Mouse (Mus musculus): Measurements from ENCODE around the gene Tmtc2. TPM values are rescaled to one million over a fixed set of nuclear protein-coding genes. Genes with fewer than 3 reads are reported as not detected.

Gene Tmtc2
- polyA plus RNA-seq, 1 experiment, result 1.1 TPM

DNA sequence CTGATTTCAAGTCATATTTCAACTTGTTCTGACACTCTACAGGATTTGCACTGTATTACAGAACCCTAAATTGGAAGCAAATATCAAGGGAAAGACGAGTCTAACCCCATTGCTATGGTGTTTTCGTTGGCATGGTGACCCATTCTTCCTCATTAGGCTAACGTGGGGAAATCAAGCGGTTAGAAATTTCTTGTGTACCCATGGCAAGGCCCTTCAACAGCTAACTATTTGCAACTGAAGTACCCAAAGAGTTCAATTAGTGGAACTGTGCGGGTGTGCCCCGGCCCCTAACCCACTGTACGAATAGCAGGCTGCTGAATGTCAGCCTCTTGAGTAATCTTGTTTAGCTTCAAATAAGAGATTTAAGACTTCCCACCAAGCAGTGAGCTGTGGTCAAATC, 193.7 kb downstream of the Tmtc2 start:
- no peaks in the 10 kb centered on the region for H3K36me3 ChIP-seq (ENCODE audit: control insufficient read depth, insufficient read depth, low read length, poor library complexity, severe bottlenecking)
- TF ChIP-seq POLR2A (IDR thresholded peaks at IDR 0.05; ENCODE audit: insufficient read depth, low read length) (no peak), EP300 (IDR thresholded peaks at IDR 0.05; ENCODE audit: insufficient read depth, low read depth, low read length) (no peak), CTCF (IDR thresholded peaks at IDR 0.05; ENCODE audit: low read depth, low read length) (no peak)
- no peaks in the 10 kb centered on the region for H3K27me3 ChIP-seq (ENCODE audit: control insufficient read depth, insufficient read depth, low read length, poor library complexity, severe bottlenecking)
- no peaks in the 10 kb centered on the region for H3K9me3 ChIP-seq (replicated peaks; ENCODE audit: control insufficient read depth, insufficient read depth, low read length, poor library complexity, severe bottlenecking)
- no peaks in the 10 kb centered on the region for H3K4me1 ChIP-seq (ENCODE audit: control insufficient read depth, insufficient read depth, low read length)
- H3K9ac ChIP-seq (ENCODE audit: low read depth, poor library complexity, severe bottlenecking), result no peak overlapping the region
- H3K4me3 ChIP-seq (ENCODE audit: low read depth, low read length), result no peak overlapping the region
- H3K27ac ChIP-seq (ENCODE audit: insufficient read depth, low read length), result no peak overlapping the region

DNA sequence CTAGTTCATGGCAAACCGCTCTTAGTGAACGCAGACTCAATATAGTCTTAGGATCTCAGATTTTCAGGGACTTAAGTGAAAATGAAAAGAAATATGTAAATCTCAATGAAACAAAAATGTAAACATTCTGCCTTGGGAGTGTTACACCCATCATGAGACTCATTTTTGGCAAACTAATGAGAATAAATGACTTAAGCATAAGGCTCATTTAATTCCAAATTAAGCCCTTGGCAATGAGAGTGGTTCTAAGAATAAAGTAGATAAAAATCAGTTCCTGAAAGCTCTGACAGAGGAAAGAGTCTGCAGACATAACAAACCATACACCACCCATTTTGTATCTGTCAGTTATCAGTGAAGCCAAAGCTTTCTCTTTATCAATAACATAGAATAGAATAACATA, 196.5 kb downstream of the Tmtc2 start:
- H3K9ac ChIP-seq (ENCODE audit: low read depth, poor library complexity, severe bottlenecking), result no peak overlapping the region
- no peaks in the 10 kb centered on the region for H3K4me1 ChIP-seq (ENCODE audit: control insufficient read depth, insufficient read depth, low read length)
- no peak overlapping the region for H3K4me3 ChIP-seq (ENCODE audit: low read depth, low read length)
- H3K27me3 ChIP-seq (ENCODE audit: control insufficient read depth, insufficient read depth, low read length, poor library complexity, severe bottlenecking), result no peaks in the 10 kb centered on the region
- no peaks in the 10 kb centered on the region for H3K9me3 ChIP-seq (replicated peaks; ENCODE audit: control insufficient read depth, insufficient read depth, low read length, poor library complexity, severe bottlenecking)
- TF ChIP-seq POLR2A (IDR thresholded peaks at IDR 0.05; ENCODE audit: insufficient read depth, low read length) (no peak), CTCF (IDR thresholded peaks at IDR 0.05; ENCODE audit: low read depth, low read length) (no peak), EP300 (IDR thresholded peaks at IDR 0.05; ENCODE audit: insufficient read depth, low read depth, low read length) (no peak)
- no peak overlapping the region for H3K27ac ChIP-seq (ENCODE audit: insufficient read depth, low read length)
- H3K36me3 ChIP-seq (ENCODE audit: control insufficient read depth, insufficient read depth, low read length, poor library complexity, severe bottlenecking), result no peaks in the 10 kb centered on the region

GRCm38 (mm10) chr10:105373265-105373664, 201.0 kb downstream of the Tmtc2 start:
- H3K27ac ChIP-seq (ENCODE audit: insufficient read depth, low read length), result no peak overlapping the region
- H3K9me3 ChIP-seq (replicated peaks; ENCODE audit: control insufficient read depth, insufficient read depth, low read length, poor library complexity, severe bottlenecking), result no peaks in the 10 kb centered on the region
- no peak for TF ChIP-seq CTCF (IDR thresholded peaks at IDR 0.05; ENCODE audit: low read depth, low read length)
- no peak for TF ChIP-seq EP300 (IDR thresholded peaks at IDR 0.05; ENCODE audit: insufficient read depth, low read depth, low read length)
- no peak for TF ChIP-seq POLR2A (IDR thresholded peaks at IDR 0.05; ENCODE audit: insufficient read depth, low read length)
- no peaks in the 10 kb centered on the region for H3K27me3 ChIP-seq (ENCODE audit: control insufficient read depth, insufficient read depth, low read length, poor library complexity, severe bottlenecking)
- H3K9ac ChIP-seq (ENCODE audit: low read depth, poor library complexity, severe bottlenecking), result no peak overlapping the region
- H3K4me3 ChIP-seq (ENCODE audit: low read depth, low read length), result no peak overlapping the region
- no peaks in the 10 kb centered on the region for H3K36me3 ChIP-seq (ENCODE audit: control insufficient read depth, insufficient read depth, low read length, poor library complexity, severe bottlenecking)
- no peaks in the 10 kb centered on the region for H3K4me1 ChIP-seq (ENCODE audit: control insufficient read depth, insufficient read depth, low read length)

GRCm38 (mm10) chr10:105368242-105368641, 206.0 kb downstream of the Tmtc2 start:
- TF ChIP-seq EP300 (IDR thresholded peaks at IDR 0.05; ENCODE audit: insufficient read depth, low read depth, low read length) (no peak), POLR2A (IDR thresholded peaks at IDR 0.05; ENCODE audit: insufficient read depth, low read length) (no peak), CTCF (IDR thresholded peaks at IDR 0.05; ENCODE audit: low read depth, low read length) (no peak)
- no peaks in the 10 kb centered on the region for H3K4me1 ChIP-seq (ENCODE audit: control insufficient read depth, insufficient read depth, low read length)
- no peak overlapping the region for H3K9ac ChIP-seq (ENCODE audit: low read depth, poor library complexity, severe bottlenecking)
- H3K36me3 ChIP-seq (ENCODE audit: control insufficient read depth, insufficient read depth, low read length, poor library complexity, severe bottlenecking), result no peaks in the 10 kb centered on the region
- no peak overlapping the region for H3K27ac ChIP-seq (ENCODE audit: insufficient read depth, low read length)
- no peaks in the 10 kb centered on the region for H3K9me3 ChIP-seq (replicated peaks; ENCODE audit: control insufficient read depth, insufficient read depth, low read length, poor library complexity, severe bottlenecking)
- no peaks in the 10 kb centered on the region for H3K27me3 ChIP-seq (ENCODE audit: control insufficient read depth, insufficient read depth, low read length, poor library complexity, severe bottlenecking)
- no peak overlapping the region for H3K4me3 ChIP-seq (ENCODE audit: low read depth, low read length)

DNA sequence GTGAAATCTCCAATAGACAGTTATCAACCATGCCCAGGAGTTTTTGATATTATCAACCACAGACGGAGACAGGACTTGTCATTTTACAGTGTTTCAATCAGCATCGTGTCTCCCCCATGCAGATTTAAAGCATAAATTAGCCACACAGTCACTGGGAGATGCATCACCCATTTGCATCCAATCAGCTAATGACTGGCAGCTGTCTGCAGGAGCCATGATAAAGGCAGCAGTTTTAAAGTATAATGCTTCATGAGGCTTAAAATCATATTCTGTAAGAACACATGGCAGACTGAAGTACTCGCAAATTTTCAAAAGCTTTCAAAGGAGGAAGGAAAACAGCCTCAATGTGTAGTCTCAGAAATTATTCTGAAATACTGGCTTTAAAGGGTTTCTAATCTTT, 209.8 kb downstream of the Tmtc2 start:
- H3K4me1 ChIP-seq (ENCODE audit: control insufficient read depth, insufficient read depth, low read length), result no peaks in the 10 kb centered on the region
- no peak overlapping the region for H3K9ac ChIP-seq (ENCODE audit: low read depth, poor library complexity, severe bottlenecking)
- H3K27ac ChIP-seq (ENCODE audit: insufficient read depth, low read length), result no peak overlapping the region
- no peaks in the 10 kb centered on the region for H3K27me3 ChIP-seq (ENCODE audit: control insufficient read depth, insufficient read depth, low read length, poor library complexity, severe bottlenecking)
- H3K4me3 ChIP-seq (ENCODE audit: low read depth, low read length), result no peak overlapping the region
- H3K36me3 ChIP-seq (ENCODE audit: control insufficient read depth, insufficient read depth, low read length, poor library complexity, severe bottlenecking), result no peaks in the 10 kb centered on the region
- H3K9me3 ChIP-seq (replicated peaks; ENCODE audit: control insufficient read depth, insufficient read depth, low read length, poor library complexity, severe bottlenecking), result no peaks in the 10 kb centered on the region
- TF ChIP-seq CTCF (IDR thresholded peaks at IDR 0.05; ENCODE audit: low read depth, low read length), result no peak
- TF ChIP-seq EP300 (IDR thresholded peaks at IDR 0.05; ENCODE audit: insufficient read depth, low read depth, low read length), result no peak
- TF ChIP-seq POLR2A (IDR thresholded peaks at IDR 0.05; ENCODE audit: insufficient read depth, low read length), result no peak

DNA sequence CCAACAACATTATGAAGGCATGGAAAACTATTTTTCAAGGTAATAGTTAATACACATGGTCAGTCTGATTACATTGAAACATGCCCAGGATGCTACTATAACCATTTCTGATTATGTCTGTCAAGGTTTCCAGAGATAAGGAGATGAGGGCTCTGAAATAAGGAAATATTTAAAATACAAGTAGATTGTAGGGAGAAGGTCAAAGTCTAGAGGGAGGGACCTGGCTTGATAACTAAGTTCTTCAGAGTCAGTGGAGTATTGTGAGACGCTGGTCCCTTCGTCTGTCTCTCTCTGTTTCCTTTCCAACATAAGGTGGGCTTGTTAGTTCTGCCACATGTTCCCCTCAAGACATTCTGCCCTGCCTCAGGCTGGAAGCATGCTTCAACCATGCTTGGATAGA, 223.9 kb downstream of the Tmtc2 start:
- no peak overlapping the region for H3K4me3 ChIP-seq (ENCODE audit: low read depth, low read length)
- H3K9me3 ChIP-seq (replicated peaks; ENCODE audit: control insufficient read depth, insufficient read depth, low read length, poor library complexity, severe bottlenecking), result no peaks in the 10 kb centered on the region
- no peaks in the 10 kb centered on the region for H3K36me3 ChIP-seq (ENCODE audit: control insufficient read depth, insufficient read depth, low read length, poor library complexity, severe bottlenecking)
- H3K27me3 ChIP-seq (ENCODE audit: control insufficient read depth, insufficient read depth, low read length, poor library complexity, severe bottlenecking), result no peaks in the 10 kb centered on the region
- H3K27ac ChIP-seq (ENCODE audit: insufficient read depth, low read length), result no peak overlapping the region
- H3K4me1 ChIP-seq (ENCODE audit: control insufficient read depth, insufficient read depth, low read length), result no peaks in the 10 kb centered on the region
- H3K9ac ChIP-seq (ENCODE audit: low read depth, poor library complexity, severe bottlenecking), result no peak overlapping the region
- no peak for TF ChIP-seq POLR2A (IDR thresholded peaks at IDR 0.05; ENCODE audit: insufficient read depth, low read length)
- TF ChIP-seq EP300 (IDR thresholded peaks at IDR 0.05; ENCODE audit: insufficient read depth, low read depth, low read length), result no peak

Measured in ES-Bruce4 (cell line).